Mouse (Mus musculus): ENCODE data around the gene Gm44805. TPM values are rescaled to one million over a fixed set of nuclear protein-coding genes. Genes with fewer than 3 reads are reported as not detected.
A peak's percentile ranks its signal among the peaks of the same experiment; 100 is the strongest.

The Gm44805 gene
- not detected in 2 replicates for polyA plus RNA-seq (2014; fragmentation: Nextera tagmentation; extraction: Ambion mirVana)

GRCm38 (mm10) chr7:19681202-19681694, at the start of gene Gm44805, which contains the start of gene Apoc4:
Gm44805 (minus strand) TSS chr7:19681423.
Apoc4 (minus strand) TSS chr7:19681479.
- WGBS = 67% methylated on average over 8 of the region's 8 CpGs
- Histone ChIP-seq H3K9me3 (replicated peaks; ENCODE audit: control insufficient read depth, low read length) (no peaks in the 10 kb centered on the region), H3K9ac (ENCODE audit: low read length) (no peak within 1 kb of the TSS), H3K27ac (ENCODE audit: low read depth, low read length) (no peak within 1 kb of the TSS), H3K4me1 (ENCODE audit: control insufficient read depth, insufficient read depth, low read length) (no peaks in the 10 kb centered on the region), H3K27me3 (replicated peaks; ENCODE audit: control insufficient read depth, insufficient read depth, low read length) (no peaks in the 10 kb centered on the region), H3K4me2 (ENCODE audit: low read length) (no peak within 1 kb of the TSS), H3K36me3 (ENCODE audit: control insufficient read depth, insufficient read depth, low read length) (no peaks in the 10 kb centered on the region), H3K4me3 (ENCODE audit: low read depth, low read length) (no peak within 1 kb of the TSS)
- ATAC-seq = no peak
- no peak for DNase-seq (ENCODE audit: low spot score)

- Histone ChIP-seq H3K4me2 (ENCODE audit: low read length) (no peak overlapping the region), H3K27me3 (replicated peaks; ENCODE audit: control insufficient read depth, insufficient read depth, low read length) (no peaks in the 10 kb centered on the region), H3K27ac (ENCODE audit: low read depth, low read length) (no peak overlapping the region), H3K36me3 (ENCODE audit: control insufficient read depth, insufficient read depth, low read length) (peaks cover 70% of the 10 kb centered on the region), H3K4me1 (ENCODE audit: control insufficient read depth, insufficient read depth, low read length) (no peaks in the 10 kb centered on the region), H3K4me3 (ENCODE audit: low read depth, low read length) (no peak overlapping the region), H3K9ac (ENCODE audit: low read length) (no peak overlapping the region), H3K9me3 (replicated peaks; ENCODE audit: control insufficient read depth, low read length) (no peaks in the 10 kb centered on the region)
- ATAC-seq (no peak), DNase-seq (ENCODE audit: low spot score) (no peak)
- 87% methylated on average over 4 of the region's 4 CpGs for WGBS
These were observed 45.3 kb upstream of the Gm44805 start for GRCm38 (mm10) chr7:19726541-19726940.

DNA sequence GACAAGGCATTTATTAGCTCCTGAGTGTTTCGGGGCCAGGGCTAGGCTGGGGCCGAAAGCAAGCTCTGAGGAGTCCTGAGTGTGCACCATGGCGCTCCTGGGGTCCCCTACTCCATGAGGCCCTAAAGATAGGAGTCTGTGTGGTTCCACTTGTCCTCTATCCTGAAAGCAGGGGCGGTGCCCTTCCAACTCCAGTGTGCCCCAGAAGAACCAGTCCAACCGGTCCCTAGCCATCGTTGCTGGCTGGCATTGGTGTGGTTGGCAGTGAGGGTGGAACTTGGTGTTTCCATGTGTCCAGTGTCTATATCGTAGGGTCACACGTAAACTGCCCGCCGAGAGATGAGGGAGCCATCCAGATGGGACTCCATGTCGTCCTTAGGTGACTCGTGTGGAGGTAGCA, 42.9 kb upstream of the Gm44805 start:
- H3K9me3 ChIP-seq (replicated peaks; ENCODE audit: control insufficient read depth, low read length) = no peaks in the 10 kb centered on the region
- no peak overlapping the region for H3K9ac ChIP-seq (ENCODE audit: low read length)
- H3K4me2 ChIP-seq (ENCODE audit: low read length) = no peak overlapping the region
- WGBS = 91% methylated on average over 12 of the region's 12 CpGs
- no peak overlapping the region for H3K4me3 ChIP-seq (ENCODE audit: low read depth, low read length)
- no peak overlapping the region for H3K27ac ChIP-seq (ENCODE audit: low read depth, low read length)
- DNase-seq (ENCODE audit: low spot score) = no peak
- no peaks in the 10 kb centered on the region for H3K27me3 ChIP-seq (replicated peaks; ENCODE audit: control insufficient read depth, insufficient read depth, low read length)
- H3K36me3 ChIP-seq (ENCODE audit: control insufficient read depth, insufficient read depth, low read length) = peaks cover 47% of the 10 kb centered on the region
- H3K4me1 ChIP-seq (ENCODE audit: control insufficient read depth, insufficient read depth, low read length) = no peaks in the 10 kb centered on the region
- no peak for ATAC-seq

DNA sequence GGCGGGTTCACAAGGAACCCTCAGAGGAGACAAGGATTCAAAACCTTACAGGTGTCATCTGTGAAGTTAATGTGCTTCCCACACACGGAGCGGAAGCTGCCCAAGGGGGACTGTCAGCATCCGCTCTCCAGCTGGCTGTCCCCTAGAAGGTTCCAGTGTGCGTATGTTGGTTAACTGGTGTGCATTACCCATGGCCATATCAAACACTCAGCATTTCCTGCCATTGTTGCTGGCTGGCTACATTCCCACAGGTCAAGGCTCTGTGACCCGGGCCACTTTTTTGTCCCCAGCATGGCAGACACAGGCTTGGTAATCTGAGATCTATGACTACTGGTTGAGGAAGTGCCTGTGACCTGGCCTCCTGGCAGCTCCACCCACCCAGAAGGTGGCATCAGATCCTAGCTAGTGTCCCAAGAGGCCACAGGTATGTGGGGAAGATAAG, 41.6 kb upstream of the Gm44805 start:
- Histone ChIP-seq H3K27me3 (replicated peaks; ENCODE audit: control insufficient read depth, insufficient read depth, low read length) (no peaks in the 10 kb centered on the region), H3K4me2 (ENCODE audit: low read length) (no peak overlapping the region), H3K27ac (ENCODE audit: low read depth, low read length) (no peak overlapping the region), H3K4me3 (ENCODE audit: low read depth, low read length) (no peak overlapping the region), H3K9me3 (replicated peaks; ENCODE audit: control insufficient read depth, low read length) (no peaks in the 10 kb centered on the region), H3K36me3 (ENCODE audit: control insufficient read depth, insufficient read depth, low read length) (peaks cover 36% of the 10 kb centered on the region), H3K9ac (ENCODE audit: low read length) (no peak overlapping the region), H3K4me1 (ENCODE audit: control insufficient read depth, insufficient read depth, low read length) (no peaks in the 10 kb centered on the region)
- ATAC-seq = no peak
- no peak for DNase-seq (ENCODE audit: low spot score)
- WGBS = 93% methylated on average over 6 of the region's 6 CpGs

DNA sequence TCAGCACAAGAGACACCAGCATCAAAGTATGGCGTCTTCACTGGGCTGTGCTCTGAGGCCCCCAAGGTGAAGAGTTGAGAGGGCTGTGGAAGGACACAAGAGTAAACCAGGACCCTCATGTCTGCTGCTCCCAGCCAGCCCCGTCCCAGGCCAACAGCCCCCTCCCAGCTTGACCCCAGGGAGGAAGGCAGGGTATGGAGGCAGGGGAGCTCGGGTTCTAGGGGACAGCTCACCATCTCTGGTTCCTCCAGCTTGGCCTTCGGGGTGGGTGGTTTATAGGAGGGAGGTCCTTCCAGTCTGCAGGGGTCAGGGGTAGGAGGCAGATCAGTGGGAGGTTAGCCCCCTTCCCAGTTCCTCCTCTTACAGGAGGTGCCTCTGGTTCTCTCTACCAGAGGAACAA, 38.0 kb upstream of the Gm44805 start:
- ATAC-seq = no peak
- 85% methylated on average over 4 of the region's 4 CpGs for WGBS
- H3K4me1 ChIP-seq (ENCODE audit: control insufficient read depth, insufficient read depth, low read length) = peaks cover 7% of the 10 kb centered on the region
- H3K9ac ChIP-seq (ENCODE audit: low read length) = no peak overlapping the region
- no peak overlapping the region for H3K4me2 ChIP-seq (ENCODE audit: low read length)
- no peak overlapping the region for H3K27ac ChIP-seq (ENCODE audit: low read depth, low read length)
- DNase-seq (ENCODE audit: low spot score) = no peak
- H3K9me3 ChIP-seq (replicated peaks; ENCODE audit: control insufficient read depth, low read length) = no peaks in the 10 kb centered on the region
- H3K4me3 ChIP-seq (ENCODE audit: low read depth, low read length) = no peak overlapping the region
- no peaks in the 10 kb centered on the region for H3K27me3 ChIP-seq (replicated peaks; ENCODE audit: control insufficient read depth, insufficient read depth, low read length)
- peaks cover 18% of the 10 kb centered on the region for H3K36me3 ChIP-seq (ENCODE audit: control insufficient read depth, insufficient read depth, low read length)

DNA sequence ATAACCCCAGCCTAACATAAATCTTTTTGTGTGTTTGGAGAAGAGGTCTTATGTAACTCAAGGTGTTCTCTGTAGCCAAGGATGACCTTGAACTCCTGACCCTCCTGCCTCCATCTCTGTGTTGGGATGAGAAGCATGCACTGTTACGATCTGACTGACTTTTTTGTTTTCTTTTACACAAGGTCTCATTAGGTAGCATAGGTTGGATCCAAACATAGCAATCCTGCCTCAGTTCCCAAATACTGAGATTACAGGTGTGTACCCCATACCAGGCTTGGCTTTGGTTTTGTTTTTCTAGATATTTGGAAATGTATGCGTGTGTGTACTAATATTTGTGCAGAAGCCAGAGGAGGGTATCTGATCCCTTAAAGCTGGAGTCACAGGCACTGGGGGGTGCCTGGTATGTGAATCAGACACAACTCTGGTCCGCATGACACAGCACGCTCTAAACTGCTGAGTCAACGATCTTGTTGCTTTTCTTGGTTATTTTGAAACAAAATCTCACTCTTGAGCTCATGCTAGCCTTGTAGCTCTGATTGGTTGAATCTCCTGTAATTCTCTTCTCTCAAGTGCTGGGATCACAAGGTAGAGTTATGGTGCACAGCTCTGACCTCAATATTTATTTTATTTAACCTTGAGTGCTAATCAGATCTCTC, 37.2 kb upstream of the Gm44805 start:
- Histone ChIP-seq H3K36me3 (ENCODE audit: control insufficient read depth, insufficient read depth, low read length) (peaks cover 13% of the 10 kb centered on the region; the same call in 1 of the 2 replicates), H3K9me3 (replicated peaks; ENCODE audit: control insufficient read depth, low read length) (no peaks in the 10 kb centered on the region), H3K4me3 (ENCODE audit: low read depth, low read length) (no peak overlapping the region), H3K27ac (ENCODE audit: low read depth, low read length) (no peak overlapping the region), H3K27me3 (replicated peaks; ENCODE audit: control insufficient read depth, insufficient read depth, low read length) (no peaks in the 10 kb centered on the region), H3K4me2 (ENCODE audit: low read length) (no peak overlapping the region), H3K9ac (ENCODE audit: low read length) (no peak overlapping the region), H3K4me1 (ENCODE audit: control insufficient read depth, insufficient read depth, low read length) (peaks cover 10% of the 10 kb centered on the region)
- no peak for ATAC-seq
- DNase-seq (ENCODE audit: low spot score) = no peak
- WGBS = 94% methylated on average over 5 of the region's 5 CpGs

DNA sequence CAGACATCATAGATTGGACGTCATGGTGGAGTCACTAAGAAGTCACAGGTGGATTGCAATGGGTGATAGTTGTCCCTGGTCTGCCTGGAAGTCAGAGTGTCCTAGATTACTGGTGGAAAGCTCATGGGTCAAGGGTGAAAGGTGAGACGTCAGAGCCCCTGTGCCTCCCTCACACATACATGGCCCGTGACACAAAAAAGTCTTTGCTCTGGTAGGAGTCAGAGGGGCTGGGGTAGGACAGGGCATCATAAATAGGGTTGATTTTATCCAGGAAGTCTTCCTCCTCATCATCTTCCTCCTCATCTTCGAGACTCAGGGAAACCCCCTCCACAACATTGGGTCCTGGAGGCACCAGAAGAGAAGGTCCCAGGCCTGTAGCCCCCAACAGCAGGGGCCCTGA, 36.1 kb upstream of the Gm44805 start:
- Histone ChIP-seq H3K9ac (ENCODE audit: low read length) (no peak overlapping the region), H3K4me1 (ENCODE audit: control insufficient read depth, insufficient read depth, low read length) (peaks cover 10% of the 10 kb centered on the region), H3K4me3 (ENCODE audit: low read depth, low read length) (no peak overlapping the region), H3K27ac (ENCODE audit: low read depth, low read length) (no peak overlapping the region), H3K36me3 (ENCODE audit: control insufficient read depth, insufficient read depth, low read length) (peaks cover 14% of the 10 kb centered on the region), H3K27me3 (replicated peaks; ENCODE audit: control insufficient read depth, insufficient read depth, low read length) (no peaks in the 10 kb centered on the region), H3K9me3 (replicated peaks; ENCODE audit: control insufficient read depth, low read length) (no peaks in the 10 kb centered on the region), H3K4me2 (ENCODE audit: low read length) (no peak overlapping the region)
- WGBS = 85% methylated on average over 4 of the region's 4 CpGs
- no peak for DNase-seq (ENCODE audit: low spot score)
- no peak for ATAC-seq

- no peaks in the 10 kb centered on the region for H3K9me3 ChIP-seq (replicated peaks; ENCODE audit: control insufficient read depth, low read length)
- WGBS = 88% methylated on average over 2 of the region's 2 CpGs
- ATAC-seq = no peak
- peak overlapping the region; percentile 84 for H3K27ac ChIP-seq (ENCODE audit: low read depth, low read length)
- H3K27me3 ChIP-seq (replicated peaks; ENCODE audit: control insufficient read depth, insufficient read depth, low read length) = no peaks in the 10 kb centered on the region
- peak overlapping the region; percentile 52 for H3K4me2 ChIP-seq (ENCODE audit: low read length)
- H3K9ac ChIP-seq (ENCODE audit: low read length) = peak overlapping the region; percentile 50; the same call in 1 of the 2 replicates
- no peak overlapping the region for H3K4me3 ChIP-seq (ENCODE audit: low read depth, low read length)
- DNase-seq (ENCODE audit: low spot score) = no peak
- H3K36me3 ChIP-seq (ENCODE audit: control insufficient read depth, insufficient read depth, low read length) = peaks cover 19% of the 10 kb centered on the region
- peaks cover 10% of the 10 kb centered on the region for H3K4me1 ChIP-seq (ENCODE audit: control insufficient read depth, insufficient read depth, low read length)
These were observed 35.6 kb upstream of the Gm44805 start for GRCm38 (mm10) chr7:19716822-19717221.

- WGBS = 8% methylated on average over 18 of the region's 18 CpGs
- no peak for DNase-seq (ENCODE audit: low spot score)
- H3K36me3 ChIP-seq (ENCODE audit: control insufficient read depth, insufficient read depth, low read length) = peaks cover 22% of the 10 kb centered on the region
- H3K4me3 ChIP-seq (ENCODE audit: low read depth, low read length) = peak overlapping the region; percentile 25
- ATAC-seq = no peak
- no peaks in the 10 kb centered on the region for H3K27me3 ChIP-seq (replicated peaks; ENCODE audit: control insufficient read depth, insufficient read depth, low read length)
- H3K4me2 ChIP-seq (ENCODE audit: low read length) = peak overlapping the region; percentile 52
- H3K9me3 ChIP-seq (replicated peaks; ENCODE audit: control insufficient read depth, low read length) = no peaks in the 10 kb centered on the region
- peaks cover 10% of the 10 kb centered on the region for H3K4me1 ChIP-seq (ENCODE audit: control insufficient read depth, insufficient read depth, low read length)
- H3K9ac ChIP-seq (ENCODE audit: low read length) = peak overlapping the region; percentile 50
- peak overlapping the region; percentile 84 for H3K27ac ChIP-seq (ENCODE audit: low read depth, low read length)
These were observed 34.9 kb upstream of the Gm44805 start for GRCm38 (mm10) chr7:19716055-19716682.

All from forebrain, embryonic 14.5 days (tissue).